Mouse (Mus musculus) olfactory bulb, adult 2 months (tissue): ENCODE data around the gene Gm20422. TPM values are rescaled to one million over a fixed set of nuclear protein-coding genes. Genes with fewer than 3 reads are reported as not detected.

Experiments used
- H3K27ac ChIP-seq: fragments of 200-500 bp; 2 replicates; pipeline ENCODE4 v1.5.1; 2012; ENCODE audit warnings: low read depth, low read length; ENCODE audit not compliant: insufficient read depth
- H3K4me1 ChIP-seq: fragments of 200-500 bp; 2 replicates; pipeline ENCODE4 v1.6.1; 2012; ENCODE audit warnings: low read length; ENCODE audit not compliant: control insufficient read depth, insufficient read depth
- H3K4me3 ChIP-seq: fragments of 200-500 bp; 2 replicates; pipeline ENCODE4 v1.5.1; 2012; ENCODE audit warnings: mild to moderate bottlenecking, low read depth, low read length, moderate library complexity; ENCODE audit not compliant: insufficient read depth
- CTCF ChIP-seq: fragments of 200-500 bp; IDR thresholded peaks from 2 replicates; pipeline ENCODE4 v1.5.1; 2012; ENCODE audit warnings: low read depth, mild to moderate bottlenecking, low read length, moderate library complexity; ENCODE audit not compliant: insufficient read depth
- POLR2A ChIP-seq: fragments of 200-500 bp; IDR thresholded peaks from 2 replicates; pipeline ENCODE4 v1.6.1; 2012; ENCODE audit warnings: mild to moderate bottlenecking, low read depth, low read length, moderate library complexity; ENCODE audit not compliant: insufficient read depth
- WGBS: fragments of 180-500 bp; shearing (Covaris S2); methylation state at CpG from one replicate; pipeline ENCODE4 v1.1.7; 2018; 5-methylcytosine and 5-hydroxymethylcytosine counted together
- polyA plus RNA-seq: library from polyadenylated mRNA; stranded (reverse); fragments of >200 nt; gene quantifications from 2 replicates; pipeline ENCODE4 v1.2.4, GENCODE M21; 2012; ENCODE audit warnings: low replicate concordance; ENCODE audit not compliant: missing spikeins, insufficient read depth, insufficient read length

Gene Gm20422
- polyA plus RNA-seq, 1 experiment: not detected

- 83% methylated on average over 5 of the region's 5 CpGs for WGBS
- TF ChIP-seq CTCF: no peak
- TF ChIP-seq POLR2A: no peak
- no peak overlapping the region for H3K27ac ChIP-seq
- H3K4me1 ChIP-seq: peaks cover 10% of the 10 kb centered on the region
- no peak overlapping the region for H3K4me3 ChIP-seq
Measured at GRCm38 (mm10) chr8:69807236-69807635, 32.5 kb upstream of the Gm20422 start.

GRCm38 (mm10) chr8:69805491-69805890 is 30.8 kb upstream of the Gm20422 start:
- TF ChIP-seq POLR2A: no peak
- no peak for TF ChIP-seq CTCF
- H3K27ac ChIP-seq: no peak overlapping the region
- WGBS: 93% methylated on average over 9 of the region's 9 CpGs
- no peak overlapping the region for H3K4me3 ChIP-seq
- peaks cover 10% of the 10 kb centered on the region for H3K4me1 ChIP-seq

- H3K4me3 ChIP-seq: no peak overlapping the region
- TF ChIP-seq CTCF: no peak
- TF ChIP-seq POLR2A: no peak
- H3K27ac ChIP-seq: no peak overlapping the region
- 96% methylated on average over 10 of the region's 10 CpGs for WGBS
- peaks cover 10% of the 10 kb centered on the region for H3K4me1 ChIP-seq
Measured at GRCm38 (mm10) chr8:69805086-69805485, 30.4 kb upstream of the Gm20422 start.

- Histone ChIP-seq H3K4me3 (no peak overlapping the region), H3K4me1 (peaks cover 10% of the 10 kb centered on the region), H3K27ac (no peak overlapping the region)
- WGBS: 89% methylated on average over 6 of the region's 6 CpGs
- no peak for TF ChIP-seq POLR2A
- no peak for TF ChIP-seq CTCF
Measured at GRCm38 (mm10) chr8:69804537-69804936, 29.9 kb upstream of the Gm20422 start.

GRCm38 (mm10) chr8:69803366-69803765 is 28.7 kb upstream of the Gm20422 start:
- WGBS: 89% methylated on average over 7 of the region's 7 CpGs
- Histone ChIP-seq H3K4me1 (peaks cover 1% of the 10 kb centered on the region; the same call in 1 of the 2 replicates), H3K4me3 (no peak overlapping the region), H3K27ac (no peak overlapping the region)
- TF ChIP-seq POLR2A (no peak), CTCF (no peak)

- H3K4me1 ChIP-seq: no peaks in the 10 kb centered on the region
- no peak overlapping the region for H3K27ac ChIP-seq
- TF ChIP-seq POLR2A (no peak), CTCF (no peak)
- no peak overlapping the region for H3K4me3 ChIP-seq
Measured at GRCm38 (mm10) chr8:69802216-69802615, 27.5 kb upstream of the Gm20422 start.

GRCm38 (mm10) chr8:69801796-69802195 is 27.1 kb upstream of the Gm20422 start:
- 94% methylated on average over 4 of the region's 4 CpGs for WGBS
- Histone ChIP-seq H3K27ac (no peak overlapping the region), H3K4me3 (no peak overlapping the region), H3K4me1 (no peaks in the 10 kb centered on the region)
- TF ChIP-seq CTCF (no peak), POLR2A (no peak)

- Histone ChIP-seq H3K4me1 (no peaks in the 10 kb centered on the region), H3K4me3 (no peak overlapping the region), H3K27ac (no peak overlapping the region)
- TF ChIP-seq CTCF: no peak
- TF ChIP-seq POLR2A: no peak
- 95% methylated on average over 5 of the region's 5 CpGs for WGBS
Measured at GRCm38 (mm10) chr8:69799946-69800345, 25.3 kb upstream of the Gm20422 start.

- Histone ChIP-seq H3K4me1 (no peaks in the 10 kb centered on the region), H3K27ac (no peak overlapping the region), H3K4me3 (no peak overlapping the region)
- WGBS: 87% methylated on average over 8 of the region's 8 CpGs
- TF ChIP-seq CTCF (no peak), POLR2A (no peak)
Measured at GRCm38 (mm10) chr8:69799261-69799660, 24.6 kb upstream of the Gm20422 start.

GRCm38 (mm10) chr8:69797661-69798060 is 23.0 kb upstream of the Gm20422 start:
- 93% methylated on average over 10 of the region's 10 CpGs for WGBS
- H3K4me1 ChIP-seq: peaks cover 3% of the 10 kb centered on the region; the same call in 1 of the 2 replicates
- H3K4me3 ChIP-seq: no peak overlapping the region
- TF ChIP-seq CTCF (no peak), POLR2A (no peak)
- no peak overlapping the region for H3K27ac ChIP-seq
